Mouse (Mus musculus): ENCODE measurements at regions not wholly inside any gene's neighbourhood (a gene's known extent, or its start where the extent isn't known, plus 50 kb on each side); places are given as distances from the start of the nearest gene placed in this dataset.
A peak's percentile ranks its signal among the peaks of the same experiment; 100 is the strongest.

GRCm38 (mm10) chr9:89858005-89858404 is 51.7 kb upstream of the Rasgrf1 start:
- TF ChIP-seq CTCF (IDR thresholded peaks at IDR 0.05; ENCODE audit: low read depth), result no peak
- no peaks in the 10 kb centered on the region for H3K27me3 ChIP-seq (ENCODE audit: insufficient read depth, low read length)
- no peak overlapping the region for H3K27ac ChIP-seq (ENCODE audit: low read depth, low read length)
- H3K36me3 ChIP-seq (ENCODE audit: insufficient read depth), result no peaks in the 10 kb centered on the region
- H3K4me2 ChIP-seq (ENCODE audit: low read depth), result no peak overlapping the region
- ATAC-seq, result peak; percentile 56
- H3K4me1 ChIP-seq (ENCODE audit: insufficient read depth), result no peaks in the 10 kb centered on the region
- no peak overlapping the region for H3K4me3 ChIP-seq (ENCODE audit: low read depth, low read length)
- no peak overlapping the region for H3K9ac ChIP-seq
- H3K9me3 ChIP-seq (ENCODE audit: low read length), result no peaks in the 10 kb centered on the region
- peak; percentile 37 for DNase-seq

DNA sequence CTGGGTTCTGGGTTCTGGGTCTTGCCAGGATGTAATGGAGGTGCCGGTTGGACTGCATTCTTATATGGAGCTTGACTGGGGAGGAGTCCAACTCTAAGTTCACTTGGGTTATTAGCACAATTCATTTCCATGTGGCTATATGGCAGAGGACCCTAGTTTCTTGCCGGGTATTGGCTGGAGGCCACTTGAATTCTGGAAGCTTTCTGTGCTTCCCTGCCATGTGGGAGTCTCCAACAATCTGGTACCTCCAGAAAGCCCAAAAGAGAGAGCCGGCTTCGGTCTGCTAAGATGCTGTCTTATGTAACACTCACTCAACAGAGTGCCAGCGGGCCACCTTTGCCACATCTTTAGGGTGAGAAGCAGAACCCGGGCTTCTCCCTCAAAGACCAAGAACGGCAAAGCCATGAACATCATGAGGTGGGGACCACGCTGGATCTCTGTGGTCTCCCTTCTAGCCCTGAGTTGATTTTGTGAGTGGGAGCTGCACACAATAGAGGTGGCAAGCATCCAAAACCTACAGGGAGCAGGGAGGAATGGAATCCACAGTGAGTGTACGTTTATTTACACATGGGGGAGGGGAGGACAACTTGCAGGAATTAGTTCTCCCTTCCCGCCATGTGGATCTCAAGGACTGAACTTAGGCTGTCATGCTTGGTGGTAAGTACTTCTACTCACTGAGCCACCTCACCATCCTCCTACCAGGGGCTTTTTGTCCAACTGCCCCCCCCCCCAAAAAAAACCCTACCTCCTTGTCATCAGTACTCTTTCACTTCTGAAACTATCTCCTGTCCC is 59.0 kb upstream of the Rasgrf1 start:
- TF ChIP-seq CTCF (IDR thresholded peaks at IDR 0.05; ENCODE audit: low read depth), result no peak
- ATAC-seq, result peak; percentile 84
- no peak overlapping the region for H3K4me3 ChIP-seq (ENCODE audit: low read depth, low read length)
- no peaks in the 10 kb centered on the region for H3K4me1 ChIP-seq (ENCODE audit: insufficient read depth)
- no peaks in the 10 kb centered on the region for H3K27me3 ChIP-seq (ENCODE audit: insufficient read depth, low read length)
- H3K4me2 ChIP-seq (ENCODE audit: low read depth), result no peak overlapping the region
- peak overlapping the region; percentile 37; the same call in 1 of the 2 replicates for H3K27ac ChIP-seq (ENCODE audit: low read depth, low read length)
- H3K9ac ChIP-seq, result no peak overlapping the region
- H3K9me3 ChIP-seq (ENCODE audit: low read length), result no peaks in the 10 kb centered on the region
- WGBS, result 52% methylated on average over 10 of the region's 10 CpGs
- peak; percentile 84 for DNase-seq
- H3K36me3 ChIP-seq (ENCODE audit: insufficient read depth), result no peaks in the 10 kb centered on the region

DNA sequence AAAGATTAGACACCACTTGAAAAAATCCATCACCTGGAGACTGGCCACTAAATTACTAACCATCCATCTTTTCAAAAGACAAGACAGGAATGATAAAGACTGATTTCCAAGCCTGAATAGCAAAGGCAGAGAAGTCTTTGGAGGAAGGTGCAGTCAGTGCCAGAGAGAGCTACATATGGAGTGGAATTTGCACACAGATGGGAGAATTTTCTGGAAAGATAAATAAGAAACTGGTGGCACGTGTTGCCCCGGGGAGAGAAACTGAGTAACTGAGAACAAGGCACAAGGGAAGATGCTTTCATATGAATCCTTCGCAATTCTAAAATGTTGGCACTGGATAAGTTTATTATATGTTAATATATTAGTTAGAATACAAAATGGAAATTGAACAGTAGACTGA is 59.8 kb upstream of the Rasgrf1 start:
- TF ChIP-seq CTCF (IDR thresholded peaks at IDR 0.05; ENCODE audit: low read depth), result no peak
- H3K4me2 ChIP-seq (ENCODE audit: low read depth), result no peak overlapping the region
- H3K4me3 ChIP-seq (ENCODE audit: low read depth, low read length), result no peak overlapping the region
- H3K36me3 ChIP-seq (ENCODE audit: insufficient read depth), result no peaks in the 10 kb centered on the region
- 59% methylated on average over 3 of the region's 3 CpGs for WGBS
- H3K4me1 ChIP-seq (ENCODE audit: insufficient read depth), result no peaks in the 10 kb centered on the region
- H3K9me3 ChIP-seq (ENCODE audit: low read length), result no peaks in the 10 kb centered on the region
- no peak overlapping the region for H3K27ac ChIP-seq (ENCODE audit: low read depth, low read length)
- peak; percentile 86 for ATAC-seq
- no peak overlapping the region for H3K9ac ChIP-seq
- DNase-seq, result peak; percentile 77
- no peaks in the 10 kb centered on the region for H3K27me3 ChIP-seq (ENCODE audit: insufficient read depth, low read length)

DNA sequence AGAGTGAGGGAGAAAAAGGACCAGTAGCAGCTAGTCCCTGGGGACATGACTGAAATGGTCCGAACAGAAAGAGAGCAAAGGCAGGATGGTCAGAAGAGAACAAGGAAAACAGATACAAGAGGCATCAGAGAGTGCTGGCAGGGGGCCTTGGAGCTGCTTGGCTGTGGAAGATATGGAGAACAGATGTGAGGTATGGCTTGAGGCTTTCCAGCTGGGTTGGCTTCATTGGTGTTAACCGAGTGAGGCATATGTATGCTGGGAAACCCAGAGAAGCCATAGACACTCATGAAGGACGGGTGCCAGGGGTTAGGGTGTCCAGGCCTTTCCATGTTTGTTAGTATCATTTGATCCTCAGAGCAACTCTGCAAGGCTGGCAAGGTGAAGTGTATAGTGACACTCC is 61.1 kb upstream of the Rasgrf1 start:
- TF ChIP-seq CTCF (IDR thresholded peaks at IDR 0.05; ENCODE audit: low read depth), result no peak
- Histone ChIP-seq H3K4me1 (ENCODE audit: insufficient read depth) (no peaks in the 10 kb centered on the region), H3K9ac (no peak overlapping the region), H3K9me3 (ENCODE audit: low read length) (no peaks in the 10 kb centered on the region), H3K4me2 (ENCODE audit: low read depth) (no peak overlapping the region), H3K27ac (ENCODE audit: low read depth, low read length) (no peak overlapping the region), H3K4me3 (ENCODE audit: low read depth, low read length) (no peak overlapping the region), H3K27me3 (ENCODE audit: insufficient read depth, low read length) (no peaks in the 10 kb centered on the region), H3K36me3 (ENCODE audit: insufficient read depth) (no peaks in the 10 kb centered on the region)
- DNase-seq (no peak), ATAC-seq (no peak)
- WGBS, result 66% methylated on average over 3 of the region's 3 CpGs

DNA sequence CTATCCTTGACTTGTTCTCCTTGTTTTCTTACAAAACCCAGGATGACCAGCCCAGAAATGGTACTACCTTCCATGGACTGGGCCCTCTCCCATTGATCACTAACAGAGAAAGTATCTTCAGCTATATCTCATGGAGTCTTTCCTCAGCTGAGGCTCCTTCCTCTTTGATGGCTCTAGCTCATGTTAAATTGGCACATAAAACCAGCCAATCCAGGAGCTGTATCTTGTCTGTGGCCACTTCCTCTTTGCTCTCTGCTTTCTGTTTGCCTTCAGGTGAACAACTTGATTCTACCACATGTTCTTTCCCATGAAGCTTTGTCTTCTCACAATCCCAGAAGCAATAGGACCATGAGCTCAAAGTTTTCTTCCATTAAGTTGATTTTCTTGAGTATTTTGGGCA is 62.7 kb upstream of the Rasgrf1 start:
- Histone ChIP-seq H3K27me3 (ENCODE audit: insufficient read depth, low read length) (no peaks in the 10 kb centered on the region), H3K4me2 (ENCODE audit: low read depth) (no peak overlapping the region), H3K9ac (no peak overlapping the region), H3K36me3 (ENCODE audit: insufficient read depth) (no peaks in the 10 kb centered on the region), H3K27ac (ENCODE audit: low read depth, low read length) (no peak overlapping the region), H3K4me1 (ENCODE audit: insufficient read depth) (no peaks in the 10 kb centered on the region; the same call in 1 of the 2 replicates), H3K4me3 (ENCODE audit: low read depth, low read length) (no peak overlapping the region), H3K9me3 (ENCODE audit: low read length) (no peaks in the 10 kb centered on the region)
- ATAC-seq (no peak), DNase-seq (no peak)
- no peak for TF ChIP-seq CTCF (IDR thresholded peaks at IDR 0.05; ENCODE audit: low read depth)

DNA sequence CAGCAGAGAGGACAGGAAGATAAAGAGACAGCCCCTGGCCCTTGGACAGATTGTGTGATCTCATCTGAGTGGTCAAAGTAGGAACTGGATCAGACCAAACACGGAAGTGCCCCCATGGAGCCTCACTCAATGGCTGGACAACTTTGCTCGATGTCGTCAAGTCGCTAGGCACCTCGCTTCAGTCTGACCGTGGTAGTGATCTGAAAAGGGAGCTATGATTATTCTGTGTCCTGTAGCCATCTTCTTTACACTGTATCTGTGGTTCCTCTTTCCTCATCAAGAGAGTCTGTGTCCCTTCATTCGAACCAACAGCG is 67.0 kb upstream of the Rasgrf1 start:
- no peak for TF ChIP-seq CTCF (IDR thresholded peaks at IDR 0.05; ENCODE audit: low read depth)
- DNase-seq (no peak), ATAC-seq (no peak)
- Histone ChIP-seq H3K4me1 (ENCODE audit: insufficient read depth) (no peaks in the 10 kb centered on the region; the same call in 1 of the 2 replicates), H3K27ac (ENCODE audit: low read depth, low read length) (no peak overlapping the region), H3K9ac (no peak overlapping the region), H3K4me2 (ENCODE audit: low read depth) (no peak overlapping the region), H3K27me3 (ENCODE audit: insufficient read depth, low read length) (no peaks in the 10 kb centered on the region), H3K36me3 (ENCODE audit: insufficient read depth) (no peaks in the 10 kb centered on the region), H3K9me3 (ENCODE audit: low read length) (no peaks in the 10 kb centered on the region), H3K4me3 (ENCODE audit: low read depth, low read length) (no peak overlapping the region)
- 75% methylated on average over 8 of the region's 8 CpGs for WGBS

- Histone ChIP-seq H3K4me1 (ENCODE audit: insufficient read depth) (no peaks in the 10 kb centered on the region; the same call in 1 of the 2 replicates), H3K9ac (no peak overlapping the region), H3K4me3 (ENCODE audit: low read depth, low read length) (no peak overlapping the region), H3K9me3 (ENCODE audit: low read length) (no peaks in the 10 kb centered on the region), H3K27me3 (ENCODE audit: insufficient read depth, low read length) (no peaks in the 10 kb centered on the region), H3K36me3 (ENCODE audit: insufficient read depth) (no peaks in the 10 kb centered on the region), H3K27ac (ENCODE audit: low read depth, low read length) (no peak overlapping the region; the same call in 1 of the 2 replicates), H3K4me2 (ENCODE audit: low read depth) (peak overlapping the region; percentile 28)
- TF ChIP-seq CTCF (IDR thresholded peaks at IDR 0.05; ENCODE audit: low read depth), result no peak
- DNase-seq (peak; percentile 66), ATAC-seq (peak; percentile 88)
- 27% methylated on average over 12 of the region's 12 CpGs for WGBS
Observed at GRCm38 (mm10) chr9:89841866-89842775, 67.6 kb upstream of the Rasgrf1 start.

All from forebrain, postnatal 0 days (tissue).